Mouse (Mus musculus): Measurements from ENCODE around the gene Ror1.

DNA sequence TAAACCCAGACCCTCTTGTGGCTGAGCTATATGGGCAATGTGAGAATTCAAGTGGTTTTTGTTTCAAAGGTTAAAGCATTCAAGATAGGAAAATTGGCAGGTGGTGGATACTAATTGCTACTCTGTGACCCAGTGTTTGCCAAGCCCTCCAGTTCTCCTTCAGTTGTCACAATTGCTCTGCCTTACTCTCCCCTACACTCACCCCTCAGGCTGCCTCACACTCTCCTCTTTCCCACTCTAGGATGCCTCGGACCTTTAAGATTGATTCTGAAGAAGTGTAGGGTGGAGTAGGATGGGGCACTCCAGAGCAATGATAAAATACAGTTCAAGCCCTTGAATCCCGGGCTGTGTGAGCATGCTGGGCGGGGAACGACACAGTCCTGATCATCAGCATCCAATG, 278.2 kb downstream of the Ror1 start:
- TF ChIP-seq ZC3H11A (IDR thresholded peaks at IDR 0.05; ENCODE audit: borderline replicate concordance, low read depth, low read length), result no peak
- no peak for TF ChIP-seq MAFK (IDR thresholded peaks at IDR 0.05; ENCODE audit: insufficient read depth, low read depth, low read length)
- TF ChIP-seq HCFC1 (IDR thresholded peaks at IDR 0.05; ENCODE audit: borderline replicate concordance, insufficient read depth, low read length), result no peak
- TF ChIP-seq CHD2 (IDR thresholded peaks at IDR 0.05; ENCODE audit: low read depth, low read length), result no peak
